Mouse (Mus musculus): Measurements from ENCODE around the gene Syce3.

GRCm38 (mm10) chr15:89402471-89402870 lies 7.8 kb downstream of the Syce3 start:
- TF ChIP-seq CTCF (IDR thresholded peaks at IDR 0.05; ENCODE audit: extremely low read depth, insufficient read length, insufficient replicate concordance, low read depth, low read length) (no peak), POLR2A (IDR thresholded peaks at IDR 0.05; ENCODE audit: low read depth, low read length) (no peak)
